Mouse (Mus musculus) T-cell, adult 2 months (primary cell): ENCODE data around the gene Gpn2.

Experiments used
- DNase-seq: peaks from one replicate; pipeline ENCODE4 v3.0.0; 2022; ENCODE audit warnings: low spot score

The Gpn2 gene

GRCm38 (mm10) chr4:133584059-133584951, at the start of gene Gpn2:
Gpn2 (plus strand) TSS chr4:133584362.
- peak; percentile 91 for DNase-seq

GRCm38 (mm10) chr4:133536081-133536480, 48.1 kb upstream of the Gpn2 start:
- DNase-seq: no peak

- no peak for DNase-seq
Observed at GRCm38 (mm10) chr4:133536652-133537051, 47.5 kb upstream of the Gpn2 start.

- DNase-seq: peak; percentile 96
Observed at GRCm38 (mm10) chr4:133545272-133546231, 38.6 kb upstream of the Gpn2 start, which contains the start of gene Nudc. Nudc (minus strand) TSS chr4:133545996.

GRCm38 (mm10) chr4:133552029-133552428, 32.1 kb upstream of the Gpn2 start:
- DNase-seq: no peak

GRCm38 (mm10) chr4:133552768-133553447, 31.3 kb upstream of the Gpn2 start, which contains the start of gene Nr0b2:
Nr0b2 (plus strand) TSS chr4:133553376.
- no peak for DNase-seq

GRCm38 (mm10) chr4:133553448-133554330, 30.5 kb upstream of the Gpn2 start:
- no peak for DNase-seq

- DNase-seq: no peak
Observed at GRCm38 (mm10) chr4:133557041-133557717, 27.0 kb upstream of the Gpn2 start.

GRCm38 (mm10) chr4:133559846-133560245, 24.3 kb upstream of the Gpn2 start:
- no peak for DNase-seq

- DNase-seq: no peak
Observed at GRCm38 (mm10) chr4:133561622-133562021, 22.5 kb upstream of the Gpn2 start.

- DNase-seq: no peak
Observed at GRCm38 (mm10) chr4:133563123-133563571, 21.0 kb upstream of the Gpn2 start.

- DNase-seq: no peak
Observed at GRCm38 (mm10) chr4:133567251-133567650, 16.9 kb upstream of the Gpn2 start.

- no peak for DNase-seq
Observed at GRCm38 (mm10) chr4:133569291-133570065, 14.7 kb upstream of the Gpn2 start.

- DNase-seq: no peak
Observed at GRCm38 (mm10) chr4:133570066-133570466, 14.1 kb upstream of the Gpn2 start.

GRCm38 (mm10) chr4:133574070-133574842, 9.9 kb upstream of the Gpn2 start, which contains the start of gene Gpatch3:
Gpatch3 (plus strand) TSS chr4:133574745.
- peak; percentile 85 for DNase-seq

- no peak for DNase-seq
Observed at GRCm38 (mm10) chr4:133574843-133575202, 9.3 kb upstream of the Gpn2 start.

- DNase-seq: no peak
Observed at GRCm38 (mm10) chr4:133577983-133578382, 6.2 kb upstream of the Gpn2 start.

- DNase-seq: no peak
Observed at GRCm38 (mm10) chr4:133583690-133584058, 488 bp upstream of the Gpn2 start.

GRCm38 (mm10) chr4:133592570-133592969, 8.4 kb downstream of the Gpn2 start:
- DNase-seq: peak; percentile 59
